Mouse (Mus musculus): Measurements from ENCODE around the gene Cntn4. TPM values are rescaled to one million over a fixed set of nuclear protein-coding genes. Genes with fewer than 3 reads are reported as not detected.
"Not testable (repeated sequence)": the region's sequence is repeated elsewhere in the genome, so short reads cannot be mapped to it uniquely, and the experiment has no call there.

Cntn4 gene
- polyA plus RNA-seq, 1 experiment from 2014 or later: 0.11 TPM

- WGBS (ENCODE audit: insufficient replicate concordance): 57% methylated on average over 3 of the region's 3 CpGs
- no peak for ATAC-seq
- no peaks in the 10 kb centered on the region for H3K36me3 ChIP-seq
Observed at GRCm38 (mm10) chr6:106336805-106337204, 659.3 kb downstream of the Cntn4 start.

GRCm38 (mm10) chr6:106337829-106338228 is 660.4 kb downstream of the Cntn4 start:
- no peak for ATAC-seq
- Histone ChIP-seq H3K9ac (no peak overlapping the region), H3K4me1 (no peaks in the 10 kb centered on the region), H3K27ac (no peak overlapping the region), H3K27me3 (replicated peaks) (no peaks in the 10 kb centered on the region), H3K9me3 (replicated peaks) (no peaks in the 10 kb centered on the region), H3K4me3 (no peak overlapping the region), H3K36me3 (no peaks in the 10 kb centered on the region), H3K4me2 (no peak overlapping the region)

More at GRCm38 (mm10) chr6:106336805-106337204, 659.3 kb downstream of the Cntn4 start:
- no peaks in the 10 kb centered on the region for H3K4me1 ChIP-seq
- no peak overlapping the region for H3K9ac ChIP-seq
- no peaks in the 10 kb centered on the region for H3K9me3 ChIP-seq (replicated peaks)
- no peaks in the 10 kb centered on the region for H3K27me3 ChIP-seq (replicated peaks)
- no peak overlapping the region for H3K4me3 ChIP-seq
- H3K4me2 ChIP-seq: no peak overlapping the region
- no peak overlapping the region for H3K27ac ChIP-seq

GRCm38 (mm10) chr6:106341114-106341513 is 663.7 kb downstream of the Cntn4 start:
- ATAC-seq: no peak
- Histone ChIP-seq H3K4me3 (no peak overlapping the region), H3K9me3 (replicated peaks) (no peaks in the 10 kb centered on the region), H3K4me1 (no peaks in the 10 kb centered on the region), H3K4me2 (no peak overlapping the region), H3K36me3 (no peaks in the 10 kb centered on the region), H3K27ac (no peak overlapping the region), H3K9ac (no peak overlapping the region), H3K27me3 (replicated peaks) (no peaks in the 10 kb centered on the region)

DNA sequence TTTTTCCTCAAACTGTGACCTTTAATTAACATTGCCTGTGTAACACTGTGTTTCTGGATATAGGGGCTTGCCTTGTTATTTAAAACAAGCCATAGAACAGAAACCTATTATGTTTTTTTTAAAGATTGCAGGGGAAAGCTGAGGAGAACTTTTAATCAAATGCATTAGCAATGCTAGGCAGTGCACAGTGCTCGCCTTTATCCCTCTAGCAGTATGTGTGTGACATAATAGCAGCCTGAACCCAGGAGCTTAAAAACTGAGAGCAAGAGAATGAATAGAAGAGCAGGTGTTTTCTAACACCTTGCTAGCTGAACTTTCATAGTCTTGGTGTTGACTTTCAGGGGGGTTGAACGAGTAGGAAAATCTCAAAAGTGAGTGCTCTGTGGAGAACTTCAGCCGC is 672.6 kb downstream of the Cntn4 start:
- Histone ChIP-seq H3K9me3 (replicated peaks) (no peaks in the 10 kb centered on the region), H3K27ac (no peak overlapping the region), H3K27me3 (replicated peaks) (no peaks in the 10 kb centered on the region), H3K4me3 (no peak overlapping the region), H3K9ac (no peak overlapping the region), H3K4me2 (no peak overlapping the region), H3K4me1 (no peaks in the 10 kb centered on the region), H3K36me3 (no peaks in the 10 kb centered on the region)
- 55% methylated on average over 3 of the region's 3 CpGs for WGBS (ENCODE audit: insufficient replicate concordance)
- no peak for ATAC-seq

DNA sequence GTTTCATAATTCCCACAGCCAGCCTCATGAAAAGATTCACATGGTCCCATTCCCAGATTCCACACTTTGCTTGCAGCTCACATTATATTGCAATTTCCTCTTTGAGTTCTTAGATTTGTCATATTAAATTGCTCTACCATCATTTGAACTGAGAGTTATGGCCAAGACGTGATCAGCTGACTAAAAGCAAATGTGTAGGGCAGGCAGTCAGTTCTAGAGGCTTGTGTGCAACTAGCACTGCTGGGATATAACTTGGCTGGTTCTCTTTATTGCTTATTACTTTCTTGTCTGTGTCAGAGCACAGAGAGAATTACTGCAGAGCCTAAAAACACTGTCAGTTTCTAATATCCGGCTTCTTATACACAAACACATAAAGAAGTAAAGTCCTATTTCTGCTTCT is 673.9 kb downstream of the Cntn4 start:
- Histone ChIP-seq H3K27me3 (replicated peaks) (no peaks in the 10 kb centered on the region), H3K27ac (no peak overlapping the region), H3K9me3 (replicated peaks) (no peaks in the 10 kb centered on the region), H3K4me2 (no peak overlapping the region), H3K9ac (no peak overlapping the region), H3K4me1 (no peaks in the 10 kb centered on the region), H3K36me3 (no peaks in the 10 kb centered on the region), H3K4me3 (no peak overlapping the region)
- WGBS (ENCODE audit: insufficient replicate concordance): 66% methylated on average over 2 of the region's 2 CpGs
- ATAC-seq: no peak

DNA sequence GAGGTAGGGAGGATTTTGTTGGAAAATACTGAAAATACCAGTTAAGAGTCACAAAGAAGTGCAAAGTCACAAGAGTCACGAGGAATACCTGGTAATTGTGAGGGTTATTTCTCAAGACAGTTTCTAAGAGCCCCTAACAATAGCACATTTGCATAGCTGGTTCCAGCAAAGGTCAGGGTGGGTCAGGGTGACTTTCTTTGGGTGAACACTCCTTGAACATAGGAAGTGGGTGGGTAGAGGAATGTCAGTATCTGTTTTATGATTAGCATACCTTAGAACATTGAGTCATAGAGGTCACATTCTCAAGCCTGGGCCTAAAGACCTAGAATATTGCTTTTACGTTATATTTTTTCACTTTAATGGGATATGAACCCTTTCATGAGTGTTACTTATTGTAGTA is 681.3 kb downstream of the Cntn4 start:
- 49% methylated on average over 2 of the region's 2 CpGs for WGBS (ENCODE audit: insufficient replicate concordance)
- not testable (repeated sequence) for ATAC-seq, H3K36me3 ChIP-seq

DNA sequence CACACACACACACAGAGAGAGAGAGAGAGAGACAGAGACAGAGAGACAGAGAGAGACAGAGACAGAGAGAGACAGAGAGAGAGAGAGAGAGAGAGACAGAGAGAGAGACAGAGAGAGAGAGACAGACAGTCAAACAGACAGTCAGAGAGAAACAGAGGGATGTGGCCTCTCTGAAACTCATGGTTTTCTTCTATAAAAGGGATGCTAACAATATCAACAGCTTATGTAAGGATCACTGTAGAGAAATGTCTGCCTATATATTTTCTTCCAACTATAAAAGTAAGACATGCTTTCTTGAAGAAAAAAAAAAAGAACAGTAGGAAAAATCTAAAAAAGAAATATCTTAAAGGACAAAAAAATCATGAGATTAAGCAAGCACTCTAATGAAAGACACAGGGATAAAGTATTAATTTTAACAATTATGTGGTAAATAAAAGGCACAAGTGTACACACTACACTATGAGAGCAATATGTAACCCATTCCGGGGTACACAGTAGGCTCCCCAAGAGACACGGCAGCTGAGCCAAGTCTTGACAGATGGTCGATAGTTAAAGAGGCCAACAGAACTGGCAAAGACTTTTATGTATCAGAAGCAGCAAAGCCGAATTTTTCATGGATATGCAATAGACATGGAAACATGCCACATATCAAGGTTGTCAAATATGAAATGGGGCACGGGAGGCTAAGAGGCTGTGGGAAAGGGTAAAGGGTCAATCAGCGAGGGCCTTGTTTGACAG is 704.0 kb downstream of the Cntn4 start:
- H3K4me3 ChIP-seq: no peak overlapping the region
- no peak overlapping the region for H3K4me2 ChIP-seq
- no peaks in the 10 kb centered on the region for H3K27me3 ChIP-seq (replicated peaks)
- ATAC-seq: no peak
- WGBS (ENCODE audit: insufficient replicate concordance): 73% methylated on average over 6 of the region's 6 CpGs
- no peaks in the 10 kb centered on the region for H3K36me3 ChIP-seq
- H3K9ac ChIP-seq: no peak overlapping the region
- no peak overlapping the region for H3K27ac ChIP-seq
- no peaks in the 10 kb centered on the region for H3K9me3 ChIP-seq (replicated peaks)
- H3K4me1 ChIP-seq: no peaks in the 10 kb centered on the region

More for the DNA sequence above, 681.3 kb downstream of the Cntn4 start:
- H3K27ac ChIP-seq; H3K4me3 ChIP-seq; H3K27me3 ChIP-seq (replicated peaks); H3K4me2 ChIP-seq; H3K4me1 ChIP-seq; H3K9me3 ChIP-seq (replicated peaks); H3K9ac ChIP-seq: not testable (repeated sequence)

DNA sequence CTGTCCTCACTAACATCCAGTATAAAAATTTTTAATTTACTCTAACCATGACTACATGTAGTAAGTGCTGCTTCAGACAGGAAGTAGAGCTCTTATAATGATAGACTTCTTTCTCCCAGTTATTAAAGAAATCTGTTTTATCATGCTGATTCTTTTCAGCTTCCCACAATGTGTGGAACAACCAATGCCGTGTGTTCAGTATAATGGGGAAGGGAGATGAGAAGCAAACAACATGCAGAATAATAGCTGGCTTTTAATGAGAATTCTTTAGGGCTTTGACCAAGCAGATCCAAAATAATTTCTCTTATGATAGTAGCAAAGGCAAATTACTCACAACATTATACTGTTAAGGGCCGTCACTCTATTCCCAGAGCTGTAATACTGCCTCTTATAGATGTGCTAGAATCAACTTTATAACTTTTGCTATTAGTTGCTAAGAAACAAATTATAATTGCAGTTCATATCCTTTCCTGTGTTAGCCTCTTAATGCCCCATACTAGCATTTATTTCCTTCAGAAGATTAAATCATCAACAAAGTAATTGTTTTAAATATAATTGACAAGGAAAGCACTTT is 710.5 kb downstream of the Cntn4 start:
- ATAC-seq: no peak
- Histone ChIP-seq H3K9me3 (replicated peaks) (no peaks in the 10 kb centered on the region), H3K27ac (no peak overlapping the region), H3K27me3 (replicated peaks) (no peaks in the 10 kb centered on the region), H3K36me3 (no peaks in the 10 kb centered on the region), H3K4me2 (no peak overlapping the region), H3K4me1 (no peaks in the 10 kb centered on the region), H3K4me3 (no peak overlapping the region), H3K9ac (no peak overlapping the region)
- 69% methylated on average over 2 of the region's 2 CpGs for WGBS (ENCODE audit: insufficient replicate concordance)

- Histone ChIP-seq H3K9me3 (replicated peaks) (no peaks in the 10 kb centered on the region), H3K4me1 (no peaks in the 10 kb centered on the region), H3K4me2 (no peak overlapping the region), H3K36me3 (no peaks in the 10 kb centered on the region), H3K4me3 (no peak overlapping the region), H3K9ac (no peak overlapping the region), H3K27me3 (replicated peaks) (no peaks in the 10 kb centered on the region), H3K27ac (no peak overlapping the region)
- no peak for ATAC-seq
- 46% methylated on average over 3 of the region's 3 CpGs for WGBS (ENCODE audit: insufficient replicate concordance)
Observed at GRCm38 (mm10) chr6:106408014-106408413, 730.6 kb downstream of the Cntn4 start.

GRCm38 (mm10) chr6:106408634-106409033 is 731.2 kb downstream of the Cntn4 start:
- H3K9me3 ChIP-seq (replicated peaks): no peaks in the 10 kb centered on the region
- no peaks in the 10 kb centered on the region for H3K36me3 ChIP-seq
- no peak overlapping the region for H3K9ac ChIP-seq
- H3K4me3 ChIP-seq: no peak overlapping the region
- no peaks in the 10 kb centered on the region for H3K4me1 ChIP-seq
- 54% methylated on average over 3 of the region's 3 CpGs for WGBS (ENCODE audit: insufficient replicate concordance)
- no peak overlapping the region for H3K27ac ChIP-seq
- no peaks in the 10 kb centered on the region for H3K27me3 ChIP-seq (replicated peaks)
- ATAC-seq: no peak
- H3K4me2 ChIP-seq: no peak overlapping the region

DNA sequence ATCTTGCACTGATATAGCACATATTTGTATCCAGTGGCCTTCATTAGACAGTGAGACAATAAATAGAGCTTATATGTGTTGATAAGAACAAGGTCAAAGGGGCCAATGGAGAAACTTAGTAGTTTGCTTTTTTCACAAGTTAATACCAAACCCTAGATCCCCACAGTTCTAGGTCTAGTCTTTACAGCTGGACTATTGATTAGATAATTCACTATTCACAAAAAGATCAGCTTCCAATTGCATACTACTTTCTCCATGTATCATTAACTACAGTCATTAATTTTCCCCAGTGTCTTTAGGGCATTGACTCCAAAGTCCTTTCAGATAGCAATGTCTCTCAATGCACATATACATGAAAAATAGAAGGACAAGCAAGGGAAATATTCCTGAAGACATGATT is 745.5 kb downstream of the Cntn4 start:
- no peak overlapping the region for H3K9ac ChIP-seq
- H3K9me3 ChIP-seq (replicated peaks): no peaks in the 10 kb centered on the region
- no peak overlapping the region for H3K27ac ChIP-seq
- H3K27me3 ChIP-seq (replicated peaks): no peaks in the 10 kb centered on the region
- H3K4me1 ChIP-seq: no peaks in the 10 kb centered on the region
- H3K36me3 ChIP-seq: no peaks in the 10 kb centered on the region
- H3K4me3 ChIP-seq: no peak overlapping the region
- no peak for ATAC-seq
- H3K4me2 ChIP-seq: no peak overlapping the region

DNA sequence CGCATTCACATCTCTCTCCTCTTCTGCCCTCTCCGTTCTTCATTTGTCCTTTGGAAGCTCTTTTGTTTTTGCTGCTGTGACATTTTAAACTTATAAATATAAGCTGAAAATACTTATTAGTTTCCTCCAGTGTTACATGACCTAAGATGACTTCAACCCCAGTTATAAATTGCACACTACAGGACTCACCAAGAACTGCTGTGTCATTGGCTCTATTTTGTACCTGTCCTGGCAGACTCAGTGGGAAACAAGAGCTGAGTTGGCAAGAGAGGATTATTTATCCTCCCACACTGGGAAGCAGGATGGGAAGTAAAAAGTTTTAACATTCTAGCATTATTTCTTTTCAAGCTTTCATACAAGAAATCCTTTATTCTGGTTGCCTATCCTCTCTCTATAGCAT is 746.0 kb downstream of the Cntn4 start:
- Histone ChIP-seq H3K4me2 (no peak overlapping the region), H3K36me3 (no peaks in the 10 kb centered on the region), H3K4me1 (no peaks in the 10 kb centered on the region), H3K27ac (no peak overlapping the region), H3K9me3 (replicated peaks) (no peaks in the 10 kb centered on the region), H3K4me3 (no peak overlapping the region), H3K27me3 (replicated peaks) (no peaks in the 10 kb centered on the region), H3K9ac (no peak overlapping the region)
- 60% methylated on average over 2 of the region's 2 CpGs for WGBS (ENCODE audit: insufficient replicate concordance)
- ATAC-seq: no peak

GRCm38 (mm10) chr6:106426615-106427014 is 749.2 kb downstream of the Cntn4 start:
- H3K9me3 ChIP-seq (replicated peaks): no peaks in the 10 kb centered on the region
- no peaks in the 10 kb centered on the region for H3K27me3 ChIP-seq (replicated peaks)
- H3K4me1 ChIP-seq: no peaks in the 10 kb centered on the region
- no peak overlapping the region for H3K27ac ChIP-seq
- H3K9ac ChIP-seq: no peak overlapping the region
- no peak for ATAC-seq
- no peak overlapping the region for H3K4me2 ChIP-seq
- 64% methylated on average over 3 of the region's 3 CpGs for WGBS (ENCODE audit: insufficient replicate concordance)
- H3K4me3 ChIP-seq: no peak overlapping the region
- no peaks in the 10 kb centered on the region for H3K36me3 ChIP-seq
